Mouse (Mus musculus): ENCODE data around the gene 4430402I18Rik. TPM values are rescaled to one million over a fixed set of nuclear protein-coding genes. Genes with fewer than 3 reads are reported as not detected.
A peak's percentile ranks its signal among the peaks of the same experiment; 100 is the strongest.
"Not testable (repeated sequence)": the region's sequence is repeated elsewhere in the genome, so short reads cannot be mapped to it uniquely, and the experiment has no call there.

Gene 4430402I18Rik
- polyA plus RNA-seq, 1 experiment from 2014 or later = 0.96 TPM

DNA sequence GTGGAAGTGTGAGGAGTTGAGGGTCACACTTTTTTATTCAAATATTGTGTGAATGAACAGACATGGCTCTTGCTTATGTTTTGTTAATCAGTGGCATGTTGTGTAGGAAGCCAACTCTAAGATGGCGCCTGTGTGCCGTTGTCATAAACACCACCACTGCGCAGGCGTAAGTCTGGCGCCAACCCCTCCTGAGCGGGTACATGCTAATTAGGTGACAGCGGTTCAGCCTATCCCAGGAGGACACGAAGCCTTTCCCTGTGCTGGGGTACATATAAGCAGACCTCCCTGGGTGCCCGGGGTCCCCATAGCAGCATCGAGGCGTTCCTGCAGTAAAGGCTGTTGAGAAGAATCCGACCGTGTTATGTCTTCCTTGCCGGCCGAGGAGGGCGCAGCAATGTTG lies 32.7 kb upstream of the 4430402I18Rik start:
- WGBS = 98% methylated on average over 16 of the region's 16 CpGs
- not testable (repeated sequence) for H3K27ac ChIP-seq (replicated peaks; ENCODE audit: low read depth, low read length); H3K4me2 ChIP-seq (ENCODE audit: low read length); H3K9me3 ChIP-seq (ENCODE audit: control insufficient read depth, low read length); H3K4me3 ChIP-seq (replicated peaks; ENCODE audit: low read depth, low read length); H3K27me3 ChIP-seq (ENCODE audit: control insufficient read depth, insufficient read depth, low read length); H3K4me1 ChIP-seq (ENCODE audit: control insufficient read depth, insufficient read depth, low read length); H3K9ac ChIP-seq (replicated peaks; ENCODE audit: low read length); DNase-seq; ATAC-seq (ENCODE audit: low FRiP score, low TSS enrichment)
- H3K36me3 ChIP-seq (ENCODE audit: control insufficient read depth, insufficient read depth, low read length) = peaks cover 50% of the 10 kb centered on the region

DNA sequence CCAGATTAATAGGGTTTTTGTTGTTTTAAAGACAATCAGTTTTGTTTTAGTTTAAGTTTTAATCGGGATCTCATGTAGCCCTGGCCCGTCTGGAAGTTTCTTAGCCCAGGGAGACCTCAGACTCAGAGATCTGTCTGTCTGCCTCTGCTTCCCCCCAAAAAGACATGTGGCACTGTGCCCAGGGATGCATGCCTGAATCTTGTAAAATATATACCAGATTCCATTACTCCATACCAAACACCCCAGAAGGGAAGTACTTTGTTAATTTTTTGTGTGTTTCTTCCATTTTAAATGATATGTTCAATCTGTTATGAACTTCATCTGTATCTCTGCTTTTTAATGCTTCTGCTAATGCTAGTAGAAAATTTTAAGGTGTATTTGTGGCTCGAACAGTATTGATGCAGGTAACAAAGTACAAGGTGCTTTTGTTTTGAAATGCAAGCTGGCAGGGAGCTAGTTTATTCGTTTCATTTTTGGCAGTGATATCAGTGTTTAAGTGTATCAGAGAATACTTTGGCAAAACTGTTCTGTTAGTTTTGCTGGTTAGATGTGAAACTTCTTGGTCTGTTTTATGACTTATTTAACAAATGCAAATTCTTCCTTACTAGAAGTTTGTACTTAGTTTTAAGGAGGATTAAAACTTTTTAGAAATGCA lies 30.5 kb upstream of the 4430402I18Rik start:
- 94% methylated on average over 4 of the region's 4 CpGs for WGBS
- Histone ChIP-seq H3K4me2 (ENCODE audit: low read length) (no peak overlapping the region), H3K27ac (replicated peaks; ENCODE audit: low read depth, low read length) (no peak overlapping the region), H3K9me3 (ENCODE audit: control insufficient read depth, low read length) (no peaks in the 10 kb centered on the region), H3K4me3 (replicated peaks; ENCODE audit: low read depth, low read length) (no peak overlapping the region), H3K36me3 (ENCODE audit: control insufficient read depth, insufficient read depth, low read length) (peaks cover 65% of the 10 kb centered on the region), H3K9ac (replicated peaks; ENCODE audit: low read length) (no peak overlapping the region), H3K27me3 (ENCODE audit: control insufficient read depth, insufficient read depth, low read length) (no peaks in the 10 kb centered on the region), H3K4me1 (ENCODE audit: control insufficient read depth, insufficient read depth, low read length) (no peaks in the 10 kb centered on the region)
- no peak for ATAC-seq (ENCODE audit: low FRiP score, low TSS enrichment)
- DNase-seq = no peak

DNA sequence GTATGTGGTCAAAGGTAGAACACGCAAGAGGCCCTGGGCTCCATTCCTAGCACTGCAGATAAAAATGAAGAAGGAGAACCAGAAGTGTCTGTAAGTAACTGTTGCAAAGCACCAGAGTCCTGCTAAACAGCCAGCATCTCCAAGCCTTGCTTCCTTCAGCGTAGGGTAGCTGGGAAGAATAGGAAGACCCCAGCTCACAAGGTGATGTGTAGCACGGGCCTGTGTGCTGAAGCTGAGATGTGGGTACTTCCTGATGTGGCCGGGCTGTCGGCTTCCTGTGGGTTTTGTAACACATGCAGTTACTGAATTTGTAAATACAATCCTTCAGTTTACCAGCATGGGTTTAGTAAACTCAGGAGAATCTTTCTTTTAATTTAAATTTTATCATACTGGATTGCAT lies 27.8 kb upstream of the 4430402I18Rik start:
- Histone ChIP-seq H3K27me3 (ENCODE audit: control insufficient read depth, insufficient read depth, low read length) (no peaks in the 10 kb centered on the region), H3K4me1 (ENCODE audit: control insufficient read depth, insufficient read depth, low read length) (peaks cover 9% of the 10 kb centered on the region), H3K9ac (replicated peaks; ENCODE audit: low read length) (no peak overlapping the region), H3K9me3 (ENCODE audit: control insufficient read depth, low read length) (no peaks in the 10 kb centered on the region), H3K36me3 (ENCODE audit: control insufficient read depth, insufficient read depth, low read length) (peaks cover 44% of the 10 kb centered on the region), H3K4me2 (ENCODE audit: low read length) (no peak overlapping the region), H3K27ac (replicated peaks; ENCODE audit: low read depth, low read length) (no peak overlapping the region), H3K4me3 (replicated peaks; ENCODE audit: low read depth, low read length) (no peak overlapping the region)
- WGBS = 94% methylated on average over 5 of the region's 5 CpGs
- DNase-seq (no peak), ATAC-seq (ENCODE audit: low FRiP score, low TSS enrichment) (no peak)

DNA sequence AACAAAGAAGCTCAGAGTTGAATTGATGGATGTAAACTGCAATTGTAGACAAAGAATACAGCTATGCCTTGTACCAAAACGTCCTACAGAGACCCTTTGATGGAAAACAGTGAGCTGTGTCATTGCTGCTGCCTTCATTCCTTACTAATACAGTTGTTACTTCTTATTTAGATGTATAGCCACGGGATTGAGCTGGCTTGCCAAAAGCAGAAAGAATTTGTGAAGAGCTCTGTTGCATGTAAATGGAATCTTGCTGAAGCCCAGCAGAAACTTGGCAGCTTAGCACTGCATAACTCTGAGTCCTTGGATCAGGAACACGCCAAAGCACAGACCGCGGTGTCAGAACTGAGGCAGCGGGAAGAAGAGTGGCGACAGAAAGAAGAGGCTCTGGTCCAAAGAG lies 27.3 kb upstream of the 4430402I18Rik start:
- Histone ChIP-seq H3K36me3 (ENCODE audit: control insufficient read depth, insufficient read depth, low read length) (peaks cover 39% of the 10 kb centered on the region), H3K4me2 (ENCODE audit: low read length) (no peak overlapping the region), H3K27ac (replicated peaks; ENCODE audit: low read depth, low read length) (no peak overlapping the region), H3K9me3 (ENCODE audit: control insufficient read depth, low read length) (no peaks in the 10 kb centered on the region), H3K9ac (replicated peaks; ENCODE audit: low read length) (no peak overlapping the region), H3K27me3 (ENCODE audit: control insufficient read depth, insufficient read depth, low read length) (no peaks in the 10 kb centered on the region), H3K4me3 (replicated peaks; ENCODE audit: low read depth, low read length) (no peak overlapping the region), H3K4me1 (ENCODE audit: control insufficient read depth, insufficient read depth, low read length) (peaks cover 9% of the 10 kb centered on the region)
- ATAC-seq (ENCODE audit: low FRiP score, low TSS enrichment) (no peak; the same call in 1 of the 2 replicates), DNase-seq (peak; percentile 56)
- WGBS = 60% methylated on average over 7 of the region's 7 CpGs

GRCm38 (mm10) chr19:28991391-28991790 lies 23.8 kb upstream of the 4430402I18Rik start:
- H3K36me3 ChIP-seq (ENCODE audit: control insufficient read depth, insufficient read depth, low read length) = peaks cover 26% of the 10 kb centered on the region
- no peak for DNase-seq
- H3K4me3 ChIP-seq (replicated peaks; ENCODE audit: low read depth, low read length) = peak overlapping the region; percentile 92
- 77% methylated on average over 5 of the region's 5 CpGs for WGBS
- H3K4me1 ChIP-seq (ENCODE audit: control insufficient read depth, insufficient read depth, low read length) = peaks cover 12% of the 10 kb centered on the region
- peak overlapping the region; percentile 67 for H3K4me2 ChIP-seq (ENCODE audit: low read length)
- ATAC-seq (ENCODE audit: low FRiP score, low TSS enrichment) = no peak
- H3K27me3 ChIP-seq (ENCODE audit: control insufficient read depth, insufficient read depth, low read length) = no peaks in the 10 kb centered on the region
- peak overlapping the region; percentile 91 for H3K9ac ChIP-seq (replicated peaks; ENCODE audit: low read length)
- no peaks in the 10 kb centered on the region for H3K9me3 ChIP-seq (ENCODE audit: control insufficient read depth, low read length)
- peak overlapping the region; percentile 86 for H3K27ac ChIP-seq (replicated peaks; ENCODE audit: low read depth, low read length)

DNA sequence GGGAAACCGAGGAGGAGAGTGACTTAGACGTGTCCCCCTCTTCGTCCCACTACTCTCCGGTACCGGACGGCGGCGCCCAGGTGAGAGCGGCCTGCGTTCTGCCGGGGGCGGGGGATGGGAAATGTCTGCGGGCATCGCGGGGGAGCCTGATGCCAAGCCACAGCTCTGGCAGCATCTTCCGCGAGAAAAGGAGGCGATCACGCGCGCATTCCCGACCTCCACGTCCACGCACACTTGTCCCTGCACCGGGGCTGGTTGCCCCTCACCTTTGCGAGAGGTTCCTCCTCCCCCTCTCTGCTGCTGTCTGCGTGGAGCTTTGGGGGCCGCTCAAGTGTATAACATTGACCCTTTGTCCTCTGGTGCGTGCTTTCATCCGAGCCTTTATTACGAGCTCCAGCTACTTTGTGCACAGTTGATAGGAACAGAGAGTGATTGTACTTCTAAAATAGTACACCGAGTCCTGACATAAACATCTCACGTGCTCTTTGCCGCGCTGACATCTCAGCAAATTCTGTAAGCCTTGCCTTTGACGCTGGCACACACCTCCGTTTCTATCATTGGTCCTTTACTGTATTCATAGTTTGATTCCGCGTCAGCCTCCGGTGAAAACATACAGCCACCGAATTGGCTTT lies 23.1 kb upstream of the 4430402I18Rik start:
- Histone ChIP-seq H3K36me3 (ENCODE audit: control insufficient read depth, insufficient read depth, low read length) (peaks cover 19% of the 10 kb centered on the region), H3K9me3 (ENCODE audit: control insufficient read depth, low read length) (no peaks in the 10 kb centered on the region), H3K9ac (replicated peaks; ENCODE audit: low read length) (peak overlapping the region; percentile 91), H3K4me2 (ENCODE audit: low read length) (peak overlapping the region; percentile 67), H3K27me3 (ENCODE audit: control insufficient read depth, insufficient read depth, low read length) (no peaks in the 10 kb centered on the region), H3K4me1 (ENCODE audit: control insufficient read depth, insufficient read depth, low read length) (peaks cover 12% of the 10 kb centered on the region), H3K4me3 (replicated peaks; ENCODE audit: low read depth, low read length) (peak overlapping the region; percentile 92), H3K27ac (replicated peaks; ENCODE audit: low read depth, low read length) (peak overlapping the region; percentile 86)
- DNase-seq (peak; percentile 55), ATAC-seq (ENCODE audit: low FRiP score, low TSS enrichment) (peak; percentile 63; the same call in 1 of the 2 replicates)
- 2% methylated on average over 41 of the region's 41 CpGs for WGBS

DNA sequence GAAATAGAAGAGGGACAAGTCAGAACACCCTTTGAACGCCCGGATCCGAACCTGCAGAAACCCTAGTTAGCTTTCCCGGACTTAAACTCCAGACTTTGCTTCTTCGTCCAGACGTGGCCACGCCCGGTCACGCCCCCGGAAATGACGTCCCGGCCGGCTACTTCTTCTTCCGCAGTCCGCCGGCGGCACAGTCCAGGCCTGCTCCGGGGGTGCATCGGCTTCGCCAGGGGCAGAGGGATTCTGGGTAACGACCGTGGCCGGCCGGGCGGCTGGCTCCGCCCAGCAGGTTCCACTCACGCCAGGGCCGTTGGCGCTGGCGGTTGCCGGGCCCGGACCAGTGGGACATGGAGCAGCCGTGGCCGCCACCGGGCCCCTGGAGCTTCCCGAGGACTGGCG lies 22.6 kb upstream of the 4430402I18Rik start, which contains the start of gene Cdc37l1:
Gene Cdc37l1 (plus strand): TSS at position 159 of the 396 bp plus-strand sequence.
- peaks cover 12% of the 10 kb centered on the region for H3K4me1 ChIP-seq (ENCODE audit: control insufficient read depth, insufficient read depth, low read length)
- H3K9ac ChIP-seq (replicated peaks; ENCODE audit: low read length) = peak within 1 kb of the TSS; percentile 91
- under 1% methylated on average over 37 of the region's 37 CpGs for WGBS
- H3K27me3 ChIP-seq (ENCODE audit: control insufficient read depth, insufficient read depth, low read length) = no peaks in the 10 kb centered on the region
- DNase-seq (peak; percentile 97), ATAC-seq (ENCODE audit: low FRiP score, low TSS enrichment) (peak; percentile 96)
- no peaks in the 10 kb centered on the region for H3K9me3 ChIP-seq (ENCODE audit: control insufficient read depth, low read length)
- peak within 1 kb of the TSS; percentile 92 for H3K4me3 ChIP-seq (replicated peaks; ENCODE audit: low read depth, low read length)
- H3K36me3 ChIP-seq (ENCODE audit: control insufficient read depth, insufficient read depth, low read length) = peaks cover 14% of the 10 kb centered on the region
- peak within 1 kb of the TSS; percentile 86 for H3K27ac ChIP-seq (replicated peaks; ENCODE audit: low read depth, low read length)
- H3K4me2 ChIP-seq (ENCODE audit: low read length) = peak within 1 kb of the TSS; percentile 67

DNA sequence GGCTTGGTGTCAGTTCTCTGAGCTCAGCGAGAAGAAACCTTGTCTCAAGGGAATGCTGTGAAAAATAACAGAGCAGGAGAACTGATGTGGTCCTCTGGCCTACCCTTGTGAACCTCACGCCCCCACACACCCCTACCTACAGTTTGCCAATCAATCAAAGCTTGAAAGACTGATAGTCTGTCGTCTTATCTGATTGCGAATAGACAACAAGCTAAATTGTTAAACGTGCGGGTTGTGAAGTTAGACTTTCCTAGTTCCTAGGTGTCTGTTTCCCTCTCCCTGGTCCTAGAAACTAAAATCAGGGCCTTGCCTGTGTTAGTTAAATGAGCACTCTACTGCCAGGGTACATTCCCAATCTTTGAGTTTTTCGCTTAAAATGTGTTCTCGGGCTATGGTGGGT lies 21.9 kb upstream of the 4430402I18Rik start:
- H3K36me3 ChIP-seq (ENCODE audit: control insufficient read depth, insufficient read depth, low read length) = peaks cover 7% of the 10 kb centered on the region; the same call in 1 of the 2 replicates
- peak overlapping the region; percentile 67 for H3K4me2 ChIP-seq (ENCODE audit: low read length)
- H3K4me3 ChIP-seq (replicated peaks; ENCODE audit: low read depth, low read length) = peak overlapping the region; percentile 92
- no peaks in the 10 kb centered on the region for H3K27me3 ChIP-seq (ENCODE audit: control insufficient read depth, insufficient read depth, low read length)
- DNase-seq (no peak), ATAC-seq (ENCODE audit: low FRiP score, low TSS enrichment) (no peak)
- no peak overlapping the region for H3K27ac ChIP-seq (replicated peaks; ENCODE audit: low read depth, low read length)
- H3K9ac ChIP-seq (replicated peaks; ENCODE audit: low read length) = peak overlapping the region; percentile 91; the same call in 1 of the 2 replicates
- no peaks in the 10 kb centered on the region for H3K9me3 ChIP-seq (ENCODE audit: control insufficient read depth, low read length)
- H3K4me1 ChIP-seq (ENCODE audit: control insufficient read depth, insufficient read depth, low read length) = peaks cover 12% of the 10 kb centered on the region
- WGBS = 80% methylated on average over 8 of the region's 8 CpGs

- no peak overlapping the region for H3K9ac ChIP-seq (replicated peaks; ENCODE audit: low read length)
- no peak overlapping the region for H3K4me3 ChIP-seq (replicated peaks; ENCODE audit: low read depth, low read length)
- no peaks in the 10 kb centered on the region for H3K36me3 ChIP-seq (ENCODE audit: control insufficient read depth, insufficient read depth, low read length)
- H3K27me3 ChIP-seq (ENCODE audit: control insufficient read depth, insufficient read depth, low read length) = no peaks in the 10 kb centered on the region
- H3K27ac ChIP-seq (replicated peaks; ENCODE audit: low read depth, low read length) = no peak overlapping the region
- H3K4me2 ChIP-seq (ENCODE audit: low read length) = no peak overlapping the region
- ATAC-seq (ENCODE audit: low FRiP score, low TSS enrichment) (no peak), DNase-seq (no peak)
- no peaks in the 10 kb centered on the region for H3K9me3 ChIP-seq (ENCODE audit: control insufficient read depth, low read length)
- H3K4me1 ChIP-seq (ENCODE audit: control insufficient read depth, insufficient read depth, low read length) = no peaks in the 10 kb centered on the region
- WGBS = 87% methylated on average over 7 of the region's 7 CpGs
Observed at GRCm38 (mm10) chr19:28982617-28983016, 15.0 kb upstream of the 4430402I18Rik start.

Measured in midbrain, embryonic 14.5 days (tissue).